Mouse (Mus musculus) spleen, adult 2 months (tissue): ENCODE measurements around the gene Ncaph2.

Source experiments
- CTCF ChIP-seq: fragments of 200-500 bp; IDR thresholded peaks from 2 replicates; pipeline ENCODE4 v1.5.1; 2011; ENCODE audit warnings: mild to moderate bottlenecking, inconsistent platforms; ENCODE audit not compliant: insufficient read depth, insufficient read length, insufficient replicate concordance; ENCODE audit errors: extremely low read depth
- POLR2A ChIP-seq: fragments of 200-500 bp; IDR thresholded peaks from 2 replicates; pipeline ENCODE4 v1.6.1; 2011; ENCODE audit warnings: low read depth, low read length, inconsistent platforms

DNA sequence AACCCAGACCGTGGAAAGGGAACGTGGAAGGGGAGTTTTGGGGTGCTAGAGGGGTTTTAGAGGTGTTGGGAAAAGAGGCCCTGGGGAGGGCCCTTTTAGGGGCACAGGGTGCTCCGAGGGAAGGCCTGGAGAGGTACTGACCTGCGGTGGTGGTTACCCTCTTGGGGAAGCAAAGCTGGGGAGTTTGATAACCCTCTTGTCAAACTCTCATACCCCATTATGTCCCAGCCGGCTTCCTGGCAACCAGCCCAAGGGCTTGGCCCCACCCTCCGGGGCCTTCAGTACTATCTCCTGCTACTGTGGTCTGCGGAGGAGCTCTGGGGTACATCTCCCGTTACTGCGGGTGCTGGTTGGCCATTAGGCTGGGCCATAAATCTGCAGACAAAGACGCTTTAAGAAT lies 23.9 kb downstream of the Ncaph2 start:
- TF ChIP-seq CTCF: no peak
- TF ChIP-seq POLR2A: no peak
